Mouse (Mus musculus): ENCODE measurements at regions not wholly inside any gene's neighbourhood (a gene's known extent, or its start where the extent isn't known, plus 50 kb on each side); places are given as distances from the start of the nearest gene placed in this dataset.

DNA sequence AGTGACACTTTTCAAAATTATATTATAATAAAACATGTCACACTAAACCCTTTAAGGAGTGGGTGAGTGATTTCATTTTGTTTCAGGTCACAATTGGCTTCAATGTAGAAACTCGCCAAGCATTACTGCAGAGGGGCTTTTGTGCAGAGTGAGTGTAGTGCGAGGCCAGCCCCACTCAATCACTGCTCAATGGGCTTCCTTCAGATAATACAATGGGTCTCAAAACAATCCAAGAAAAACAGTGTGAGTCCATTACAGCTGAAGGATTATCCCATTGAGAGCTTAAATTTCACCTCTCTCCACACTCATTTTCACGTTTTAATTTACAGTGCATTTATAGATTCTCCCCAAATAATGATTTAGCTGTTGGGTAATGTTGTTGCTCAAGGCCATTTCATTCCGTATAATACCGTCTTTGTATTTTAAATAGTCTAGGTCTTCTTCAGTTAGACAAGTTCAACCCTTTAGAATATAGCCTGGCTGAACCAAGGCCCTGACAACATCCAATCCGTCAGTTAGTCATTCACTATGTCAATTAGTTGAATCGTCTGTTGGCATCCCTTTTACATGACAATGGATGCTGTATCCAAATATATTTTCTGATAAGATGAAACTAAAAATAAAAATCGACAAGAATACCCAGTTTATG is 425.7 kb upstream of the Slit2 start:
- TF ChIP-seq CTCF (IDR thresholded peaks at IDR 0.05; ENCODE audit: low read depth, low read length) (no peak), POLR2A (IDR thresholded peaks at IDR 0.05; ENCODE audit: borderline replicate concordance, low read depth, low read length) (no peak)
- Histone ChIP-seq H3K27ac (ENCODE audit: insufficient read depth, low read depth, low read length) (no peak overlapping the region), H3K4me3 (ENCODE audit: insufficient read depth, low read length) (no peak overlapping the region), H3K4me1 (ENCODE audit: control insufficient read depth, insufficient read depth, low read length) (no peaks in the 10 kb centered on the region)

All from bone marrow macrophage, adult 2 months (primary cell).